Mouse (Mus musculus): ENCODE data around the gene S1pr5.
"Not testable (repeated sequence)": the region's sequence is repeated elsewhere in the genome, so short reads cannot be mapped to it uniquely, and the experiment has no call there.

The S1pr5 gene

DNA sequence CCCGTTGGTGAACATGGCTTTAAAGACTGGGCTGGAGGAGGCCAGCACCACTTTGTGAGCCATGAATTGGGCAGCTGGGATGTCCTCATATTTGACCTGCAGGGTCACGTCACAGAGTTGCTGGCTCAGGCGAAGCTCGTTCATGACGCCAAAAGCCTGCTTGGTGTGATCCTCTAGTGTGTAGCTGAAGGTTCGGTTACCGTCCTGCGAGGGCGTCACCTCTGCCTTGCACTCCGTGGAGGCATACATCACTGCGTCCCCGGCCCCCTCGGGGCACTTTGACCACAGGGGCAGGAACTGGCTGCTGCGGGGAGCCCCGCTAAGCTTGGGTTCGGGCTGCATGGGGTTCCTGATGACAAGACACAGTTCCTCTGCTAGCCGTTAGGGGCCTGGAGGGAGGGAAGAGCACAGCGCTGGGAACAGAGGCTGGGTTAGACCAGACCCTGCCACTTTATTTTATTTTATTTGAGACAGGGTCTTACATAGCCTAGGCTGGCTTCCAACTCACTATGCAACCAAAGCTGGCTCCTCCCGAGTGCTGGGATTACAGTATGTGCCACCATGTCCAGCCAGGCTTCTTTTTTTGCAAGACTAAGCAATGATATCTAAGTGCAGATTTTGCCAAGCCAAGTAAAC, 10.8 kb downstream of the S1pr5 start:
- DNase-seq = peak; percentile 58 to 59

DNA sequence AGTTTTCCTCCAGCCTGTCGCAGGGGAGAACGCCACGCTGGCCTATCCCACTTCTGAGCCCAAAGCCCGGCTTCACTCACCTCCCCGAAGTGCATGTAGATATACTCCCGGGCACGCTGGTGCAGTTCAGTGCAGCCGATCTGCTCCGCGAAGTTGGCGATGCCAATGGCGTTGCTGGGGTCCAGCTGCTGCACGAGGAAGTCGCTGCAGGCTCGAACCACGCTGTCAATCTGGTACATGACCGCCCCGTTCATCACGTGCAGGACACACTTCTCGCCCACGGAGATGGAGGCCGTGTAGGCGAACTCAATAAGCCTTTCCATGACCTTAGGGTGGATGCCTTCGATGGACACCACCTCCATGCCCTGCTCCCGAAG, 11.3 kb downstream of the S1pr5 start:
- DNase-seq = peak; percentile 17 to 49

DNA sequence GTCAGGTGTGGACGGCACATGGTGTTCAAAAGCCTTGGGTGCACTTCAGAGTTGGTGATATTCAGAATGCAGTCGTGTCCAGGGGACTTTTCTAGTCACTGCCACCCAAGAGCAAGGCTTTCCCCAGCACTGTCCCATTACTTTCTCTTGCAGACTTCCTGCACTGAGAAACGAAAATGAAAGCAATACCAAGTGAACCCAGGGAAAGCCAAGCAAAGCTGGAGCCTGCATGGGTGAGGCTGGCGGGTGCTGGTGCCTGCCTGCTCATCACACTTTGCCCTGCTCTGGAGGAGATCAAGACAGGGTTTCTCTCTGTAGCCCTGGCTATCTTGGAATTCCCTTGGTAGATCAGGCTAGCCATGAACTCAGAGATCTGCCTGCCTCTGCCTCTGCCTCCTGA, 12.9 kb downstream of the S1pr5 start:
- DNase-seq = no peak

DNA sequence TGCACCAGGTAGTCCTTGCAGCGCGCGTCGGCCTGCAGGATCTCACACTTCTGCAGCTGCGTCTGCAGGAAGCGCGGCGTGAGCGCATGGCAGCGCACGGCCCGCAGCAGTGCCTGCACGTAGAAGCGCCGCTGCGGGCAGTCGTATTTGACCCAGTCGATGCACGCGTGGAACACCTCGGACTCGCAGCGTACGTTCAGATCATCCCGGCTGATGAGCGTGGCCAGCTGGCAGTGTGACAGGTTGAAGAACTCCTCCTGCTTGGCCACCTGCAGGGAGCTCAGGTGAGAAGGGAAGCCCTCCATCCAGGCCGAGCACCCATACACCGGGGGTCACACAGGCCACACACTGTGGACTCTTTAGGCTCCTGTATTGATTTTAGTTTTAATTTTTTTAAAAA, 14.4 kb downstream of the S1pr5 start:
- DNase-seq = peak; percentile 21 to 43

DNA sequence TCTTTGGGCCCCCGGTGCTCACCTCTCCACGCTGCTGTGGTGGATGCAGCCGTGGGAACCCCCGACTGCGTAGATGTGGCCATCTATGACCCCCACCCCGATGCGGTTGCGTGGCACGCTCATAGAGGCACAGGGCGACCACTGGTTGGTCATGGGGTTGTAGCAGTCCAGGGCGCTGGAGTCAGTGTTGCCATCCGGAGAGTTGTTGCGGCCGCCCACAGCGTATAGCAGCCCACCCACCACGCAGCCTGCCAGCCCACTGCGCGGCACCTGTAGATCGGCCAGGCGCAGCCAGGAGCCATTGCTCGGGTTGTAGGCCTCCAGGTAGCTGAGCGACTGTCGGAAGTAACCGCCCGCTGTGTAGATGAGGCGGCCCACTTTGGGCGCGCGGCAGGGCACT, 14.9 kb downstream of the S1pr5 start:
- DNase-seq = peak in 1 of 2 experiments; percentile 7

DNA sequence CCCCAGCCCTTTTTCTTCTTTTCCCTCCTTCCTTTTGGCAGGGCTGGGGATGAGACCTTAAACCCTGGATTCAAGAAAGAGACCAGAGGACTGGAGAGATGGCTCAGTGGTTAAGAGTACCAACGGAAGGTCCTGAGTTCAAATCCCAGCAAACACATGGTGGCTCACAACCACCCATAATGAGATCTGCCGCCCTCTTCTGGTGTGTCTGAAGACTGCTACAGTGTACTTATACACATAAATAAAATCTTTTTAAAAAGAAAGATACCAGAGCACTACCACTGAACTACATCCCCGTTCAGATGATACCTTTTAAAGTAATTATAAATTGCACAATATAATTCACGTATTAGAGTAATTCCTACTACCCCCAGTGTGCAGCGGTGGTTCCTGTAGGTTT, 15.4 kb downstream of the S1pr5 start:
- DNase-seq = no peak

DNA sequence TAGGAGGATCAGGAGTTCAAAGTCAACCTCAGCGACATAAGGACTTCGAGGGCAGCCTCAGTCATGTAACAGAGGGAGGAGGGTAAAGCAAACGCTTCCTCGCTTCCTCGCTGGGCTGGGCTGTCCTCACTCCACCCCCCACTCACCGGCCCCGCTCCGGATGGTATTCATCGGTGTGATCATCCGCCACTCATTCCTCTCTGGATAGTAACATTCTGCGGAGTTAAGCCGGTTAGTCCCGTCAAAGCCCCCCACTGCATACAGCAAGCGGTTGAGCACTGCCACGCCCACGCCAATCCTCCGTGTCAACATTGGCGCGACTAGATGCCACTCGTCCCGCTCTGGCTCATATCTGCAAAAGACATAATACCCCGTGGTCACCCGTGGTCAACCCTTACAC, 16.7 kb downstream of the S1pr5 start:
- DNase-seq = no peak

DNA sequence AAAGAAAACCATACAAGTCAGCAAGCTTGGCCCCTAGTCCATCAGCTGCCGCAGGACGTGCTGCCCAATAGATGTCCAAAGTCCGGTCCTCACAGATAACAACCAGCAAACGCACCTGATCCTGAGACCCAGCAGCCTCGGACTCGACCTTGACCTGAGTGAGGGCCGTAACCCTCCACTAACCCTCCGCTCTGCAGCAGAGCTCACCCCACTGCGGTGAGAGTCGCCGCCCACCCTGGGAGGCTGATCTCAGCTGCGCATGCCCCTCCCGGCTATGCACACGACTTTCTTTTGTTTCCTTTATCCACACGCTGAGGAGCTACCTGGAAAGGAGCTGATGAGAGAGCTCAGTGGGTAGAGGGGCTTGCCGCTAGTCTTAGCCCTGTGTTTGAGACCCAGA, 20.9 kb downstream of the S1pr5 start:
- no peak for DNase-seq

DNA sequence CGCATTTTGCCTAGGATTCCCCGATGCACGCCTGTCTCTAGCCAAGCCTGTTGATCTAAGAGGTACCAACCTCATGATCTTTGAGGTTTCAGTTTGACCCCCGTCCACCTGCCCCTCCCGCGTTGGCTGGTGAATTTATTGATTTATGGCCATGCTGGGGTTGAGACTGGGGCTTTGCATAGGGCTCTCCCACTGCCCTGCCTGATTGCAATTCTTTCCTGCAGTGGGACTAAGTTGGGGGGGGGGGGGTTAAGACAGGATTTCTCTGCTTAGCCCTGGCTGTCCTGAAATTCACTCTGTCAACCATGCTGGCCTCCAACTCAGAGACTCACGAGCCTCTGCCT, 22.9 kb downstream of the S1pr5 start:
- DNase-seq = no peak

DNA sequence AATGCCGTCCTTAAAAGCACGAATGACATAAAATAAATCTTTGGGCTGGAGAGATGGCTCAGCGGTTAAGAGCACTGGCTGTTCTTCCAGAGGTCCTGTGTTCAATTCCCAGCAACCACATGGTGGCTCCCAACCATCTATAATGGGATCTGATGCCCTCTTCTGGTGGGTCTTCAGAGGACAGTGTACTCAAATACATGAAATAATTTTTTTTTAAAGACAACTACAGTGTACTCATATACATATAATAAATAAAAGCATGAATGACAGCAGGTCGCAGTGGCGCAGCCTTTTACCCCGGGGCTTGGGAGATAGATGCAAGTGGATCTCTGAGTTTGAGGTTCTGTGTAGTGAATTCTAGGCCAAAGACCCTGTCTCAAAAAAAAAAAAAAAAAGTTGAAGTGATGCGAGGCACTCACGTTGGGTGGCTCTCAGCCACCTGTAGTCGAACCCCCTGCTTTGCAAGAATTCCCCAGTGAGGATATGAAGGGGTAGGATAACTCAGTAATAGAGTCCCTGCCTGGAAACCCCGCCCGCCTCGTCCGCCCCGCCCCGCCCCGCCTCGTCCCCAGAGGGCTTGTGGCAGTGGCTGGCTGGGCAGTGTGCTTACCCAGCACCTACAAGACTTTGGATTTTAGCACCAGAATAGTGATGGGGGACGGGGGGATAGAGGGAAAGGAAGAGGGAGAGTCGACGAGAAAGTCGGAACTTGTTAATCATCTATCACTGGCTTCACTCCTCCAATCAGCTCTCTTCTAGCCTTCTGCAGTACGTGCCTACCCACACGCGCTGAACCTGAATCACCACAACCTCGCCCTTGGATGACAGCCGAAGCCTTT, 23.4 kb downstream of the S1pr5 start:
- DNase-seq = peak in 1 of 2 experiments; percentile 48

DNA sequence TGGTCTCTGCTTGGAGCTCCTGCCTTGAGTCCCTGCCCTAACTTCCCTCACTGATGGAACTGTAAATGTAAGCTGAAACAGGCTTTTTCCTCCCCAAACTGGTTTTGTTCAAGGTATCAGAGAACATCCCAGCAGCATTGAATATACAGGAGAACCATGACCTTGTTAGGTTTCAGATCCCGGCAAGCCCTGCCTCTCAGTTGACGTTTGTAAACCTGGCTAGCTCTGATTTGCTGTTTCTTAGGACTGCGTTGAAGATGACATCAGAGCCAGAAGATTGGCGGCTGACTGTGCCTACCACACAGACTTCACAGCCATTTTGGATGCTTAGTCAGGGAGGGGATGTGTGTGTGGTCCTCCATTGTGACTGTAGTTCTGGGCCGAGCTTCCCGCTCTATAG, 24.3 kb downstream of the S1pr5 start:
- no peak for DNase-seq

DNA sequence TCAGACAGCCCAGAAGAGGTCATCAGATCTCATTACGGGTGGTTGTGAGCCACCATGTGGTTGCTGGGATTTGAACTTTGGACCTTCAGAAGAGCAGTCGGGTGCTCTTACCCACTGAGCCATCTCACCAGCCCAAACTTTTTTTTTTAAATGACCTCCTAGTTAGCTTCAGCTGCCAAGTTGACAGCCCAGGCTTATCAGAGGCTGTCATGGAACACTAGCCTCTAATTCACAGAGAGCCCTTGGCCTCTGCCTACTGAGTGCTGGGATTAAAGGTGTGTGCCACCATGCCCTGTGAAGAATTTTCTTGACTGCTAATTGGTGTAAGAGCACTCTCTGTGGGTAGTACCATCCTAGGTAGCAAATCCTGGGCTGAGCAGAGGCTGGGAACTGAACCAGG, 24.8 kb downstream of the S1pr5 start:
- not testable (repeated sequence) for DNase-seq

DNA sequence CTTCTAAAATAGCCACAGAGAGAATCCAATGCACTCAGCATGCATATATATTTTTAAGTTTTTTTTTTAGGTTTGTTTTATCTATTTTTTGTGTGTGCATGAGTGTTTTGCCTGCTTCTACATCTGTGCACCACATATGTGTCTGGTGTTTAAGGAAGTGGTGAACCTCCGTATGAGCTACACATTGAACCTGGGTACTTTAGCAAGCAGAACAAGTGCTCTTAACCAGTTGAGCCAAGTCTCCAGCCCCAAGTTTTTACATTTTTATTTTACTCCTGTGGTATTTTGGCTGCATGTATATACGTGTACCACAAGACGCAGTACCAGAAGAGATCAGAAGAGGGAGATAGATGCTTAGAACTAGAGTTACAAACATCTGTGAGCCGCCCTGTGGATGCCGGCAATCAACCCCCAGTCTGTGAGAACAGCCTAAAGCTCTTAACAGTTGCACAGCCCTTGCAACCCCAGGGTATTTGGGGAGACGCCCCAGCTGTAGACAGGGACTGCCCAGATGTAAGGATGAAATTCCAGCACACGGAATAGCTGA, 26.8 kb downstream of the S1pr5 start:
- DNase-seq = no peak

DNA sequence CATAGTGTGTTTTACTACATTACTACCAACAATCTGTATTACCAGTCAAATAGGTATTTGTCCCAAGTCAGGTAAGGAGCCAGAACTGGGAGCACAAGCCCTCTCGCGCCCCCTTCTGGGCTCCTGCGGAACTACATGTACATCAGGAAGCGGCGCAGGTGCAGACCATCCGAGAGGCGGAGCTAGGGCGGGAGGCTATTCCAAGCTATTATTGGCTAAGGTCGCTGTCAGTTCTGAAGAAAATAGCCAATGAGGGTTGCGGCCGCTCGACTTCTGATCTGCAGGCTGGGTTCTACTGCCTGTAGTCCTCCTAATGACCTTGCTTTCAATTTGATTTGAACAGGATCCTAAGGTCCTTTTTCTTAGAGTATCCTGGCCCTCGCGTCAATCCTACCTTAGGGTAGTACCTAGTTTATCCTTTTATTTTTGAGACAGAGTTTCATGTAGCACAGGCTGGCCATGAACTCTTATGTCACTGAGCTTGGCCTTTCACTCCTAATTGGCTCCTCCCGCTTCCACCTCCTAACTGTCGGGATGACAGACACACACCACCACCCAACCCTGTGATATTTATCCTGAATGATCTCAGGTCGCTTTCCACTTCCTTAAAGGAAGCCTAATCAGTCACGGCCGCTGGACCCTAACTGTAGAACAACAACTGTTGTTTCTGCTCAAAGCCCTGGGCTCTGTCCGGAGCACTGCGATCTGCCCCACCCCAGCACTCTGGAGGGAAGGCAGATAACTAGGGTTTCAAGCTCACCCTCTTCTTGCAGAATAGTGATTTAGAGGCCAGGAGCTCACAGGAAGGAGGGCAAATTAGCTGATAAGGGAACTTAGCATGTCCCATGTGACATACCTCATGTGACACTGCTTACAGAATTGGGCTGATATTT, 27.5 kb downstream of the S1pr5 start:
- peak; percentile 98 to 99 for DNase-seq

DNA sequence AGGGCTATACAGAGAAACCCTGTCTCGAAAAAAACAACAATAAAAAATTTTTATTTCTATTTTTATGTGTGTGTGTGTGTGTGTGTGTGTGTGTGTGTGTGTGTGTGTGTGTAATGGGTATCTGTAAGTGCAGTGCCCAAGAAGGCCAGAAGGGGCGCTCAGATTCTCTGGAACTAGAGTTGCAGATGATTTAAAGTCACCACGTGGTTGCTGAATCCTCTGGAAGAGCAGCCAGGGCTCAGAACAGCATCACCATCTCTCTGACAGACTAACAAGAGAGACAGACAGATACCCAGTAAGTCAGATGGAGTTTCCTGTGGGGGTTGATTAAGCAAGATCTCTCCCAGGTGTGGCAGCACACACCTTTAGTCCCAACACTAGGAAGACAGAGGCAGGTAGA, 28.4 kb downstream of the S1pr5 start:
- DNase-seq = peak in 1 of 2 experiments; percentile 49

DNA sequence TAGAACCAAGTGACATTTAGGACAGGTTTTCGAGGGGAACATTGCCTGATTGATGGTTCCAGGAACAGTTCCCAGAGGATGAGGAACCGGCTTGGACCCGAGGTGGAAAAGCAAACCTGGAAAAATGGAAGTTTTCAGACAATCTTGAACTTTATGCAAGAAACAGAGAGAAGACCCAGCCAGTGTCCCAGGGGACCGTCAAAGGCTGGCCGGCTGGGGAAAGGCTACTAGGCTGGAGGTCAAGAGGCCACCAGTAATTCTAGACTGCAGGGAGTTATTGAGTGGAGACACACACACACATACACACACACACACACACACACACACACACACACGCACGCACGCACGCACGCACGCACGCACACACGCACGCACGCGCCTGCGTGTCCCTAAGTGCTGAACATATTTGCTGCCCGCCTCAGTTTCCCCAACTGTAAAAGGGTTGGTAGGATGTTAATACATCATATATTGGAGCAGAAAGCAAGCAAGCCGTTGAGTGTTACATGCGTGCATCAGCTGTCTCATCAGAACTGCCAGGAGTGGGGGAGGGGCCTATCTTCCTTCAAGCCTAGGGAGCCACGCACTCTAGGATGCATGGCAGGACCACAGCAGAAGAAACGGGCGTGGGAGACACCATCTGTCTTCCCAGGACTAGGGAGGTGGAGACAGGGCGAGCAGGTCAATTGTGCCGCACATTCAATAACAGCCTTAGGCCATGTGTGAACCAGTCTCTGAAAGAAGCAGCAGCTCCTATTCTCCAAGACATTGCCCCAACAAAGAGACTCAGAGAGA, 32.0 kb downstream of the S1pr5 start:
- DNase-seq = peak in 1 of 2 experiments; percentile 59

DNA sequence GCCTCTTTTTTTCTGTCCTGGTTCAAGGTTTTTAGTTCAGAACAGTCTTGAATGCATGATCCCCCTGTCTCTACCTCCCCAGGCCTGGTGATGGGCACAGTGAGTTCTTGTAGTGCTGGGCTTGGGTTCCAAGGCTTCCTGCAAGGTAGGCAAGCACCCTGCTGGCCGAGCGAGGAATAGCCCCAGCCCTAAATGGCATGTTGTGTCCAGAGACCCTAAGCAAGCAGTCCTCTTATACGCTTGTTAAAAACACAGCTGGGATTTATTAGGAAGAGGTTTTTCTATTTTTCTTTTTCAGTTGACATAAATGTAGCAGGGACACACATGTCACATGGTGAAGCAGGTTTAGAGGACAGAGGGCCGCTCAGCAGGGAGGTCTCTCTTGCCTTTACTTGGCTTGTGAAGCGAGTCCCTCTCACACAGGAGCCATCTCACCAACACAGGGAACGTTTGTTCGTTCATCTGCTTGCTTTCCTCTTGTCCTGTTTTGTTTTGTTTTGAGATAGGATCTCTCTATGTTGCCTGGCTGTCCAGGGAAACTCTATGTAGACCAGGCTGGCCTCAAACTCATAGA, 34.5 kb downstream of the S1pr5 start:
- DNase-seq = peak; percentile 60 to 67

DNA sequence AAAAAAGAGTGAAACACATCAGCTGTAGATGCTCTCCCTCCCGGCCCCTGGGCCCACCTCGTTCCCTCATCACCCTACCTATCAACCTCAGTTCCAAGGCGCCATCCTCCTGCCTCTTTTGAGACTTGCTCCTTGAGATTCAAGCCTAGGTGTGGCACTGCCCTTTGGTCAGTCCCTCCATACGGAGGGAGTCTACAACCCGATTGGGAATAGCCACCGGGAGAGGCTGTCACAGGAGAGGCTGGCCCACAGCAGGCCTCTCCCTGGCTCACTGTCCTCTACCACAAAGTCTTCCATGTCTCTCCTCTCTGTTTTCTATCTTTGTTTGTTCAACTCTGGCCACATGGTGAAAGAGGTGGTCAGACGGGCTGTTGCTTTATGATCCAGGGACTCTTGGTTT, 36.6 kb downstream of the S1pr5 start:
- no peak for DNase-seq

DNA sequence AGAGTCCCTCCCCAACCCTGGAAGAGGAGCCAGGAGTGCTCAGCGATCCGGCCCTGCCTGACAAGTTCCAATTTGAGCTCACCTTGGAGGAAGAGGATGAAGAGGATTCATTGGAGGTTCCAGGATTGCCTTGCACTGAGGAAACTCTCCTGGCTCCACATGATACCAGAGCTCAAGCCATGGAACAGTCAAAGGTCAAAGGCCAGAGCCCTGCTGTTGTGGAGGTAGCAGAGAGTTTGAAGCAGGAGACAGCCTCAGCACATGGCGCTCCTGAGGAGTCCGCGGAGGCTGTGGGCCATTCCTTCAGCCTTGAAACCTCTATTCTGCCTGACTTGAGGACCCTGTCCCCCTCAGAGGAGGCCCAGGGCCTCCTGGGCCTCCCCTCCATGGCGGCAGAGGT, 37.4 kb downstream of the S1pr5 start:
- no peak for DNase-seq

DNA sequence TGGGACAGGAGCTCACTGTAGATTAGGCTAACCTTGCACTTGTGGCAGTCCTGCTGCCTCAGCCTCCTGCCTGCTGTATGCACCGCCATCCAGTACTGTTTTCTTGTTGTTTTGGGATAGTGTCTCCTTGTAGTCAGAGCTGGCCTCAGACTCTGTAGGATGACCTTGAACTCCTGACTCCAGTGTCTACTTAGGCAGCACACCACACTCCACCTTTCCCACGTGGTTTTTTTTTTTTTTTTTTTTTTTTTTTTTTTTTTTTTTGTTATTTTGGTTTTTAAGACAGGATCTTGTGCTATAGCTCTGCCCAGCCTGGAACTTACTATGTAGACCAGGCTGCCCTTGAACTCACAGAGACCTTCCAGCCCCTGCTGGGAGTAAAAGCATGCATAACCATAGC, 39.6 kb downstream of the S1pr5 start:
- no peak for DNase-seq

DNA sequence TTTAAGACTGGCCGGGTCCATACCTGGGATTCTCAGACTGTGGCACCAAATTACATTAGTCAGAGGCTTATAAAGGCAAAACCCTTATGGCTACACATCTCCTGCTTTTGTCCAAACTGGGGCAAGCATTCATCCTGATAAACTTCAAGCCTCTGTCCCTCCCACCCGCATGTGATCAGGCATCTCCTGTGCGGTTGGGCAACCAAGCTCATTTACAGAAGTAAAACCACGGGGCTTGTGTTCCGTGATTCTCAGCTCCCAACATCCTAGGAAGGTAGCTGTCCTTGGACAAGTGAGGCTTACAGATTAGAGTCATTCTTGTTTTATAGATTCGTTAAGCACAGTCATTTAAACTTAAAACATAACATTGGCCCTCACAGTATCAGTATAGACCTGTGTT, 41.4 kb downstream of the S1pr5 start:
- DNase-seq = no peak
